Mouse (Mus musculus) thymus, postnatal 0 days (tissue): ENCODE results near the gene Clstn1. TPM values are rescaled to one million over a fixed set of nuclear protein-coding genes. Genes with fewer than 3 reads are reported as not detected.

ENCODE experiments used
- DNase-seq: peaks from one replicate; pipeline ENCODE4 v3.0.0-alpha.2; 2015; ENCODE audit warnings: low spot score
- polyA plus RNA-seq: library from polyadenylated mRNA; unstranded; fragments of >200 nt; fragmentation: Nextera tagmentation; extraction: Ambion mirVana; gene quantifications from 2 replicates; pipeline ENCODE4 v1.2.1, GENCODE M21; 2015

Gene Clstn1
- polyA plus RNA-seq, 1 experiment from 2014 or later: 21.1 TPM

GRCm38 (mm10) chr4:149628372-149628771 is 42.1 kb downstream of the Clstn1 start:
- DNase-seq: peak; percentile 34

- no peak for DNase-seq
Observed at GRCm38 (mm10) chr4:149628810-149629209, 42.5 kb downstream of the Clstn1 start.

GRCm38 (mm10) chr4:149632670-149633307 is 46.5 kb downstream of the Clstn1 start:
- DNase-seq: no peak

- no peak for DNase-seq
Observed at GRCm38 (mm10) chr4:149634157-149634556, 47.9 kb downstream of the Clstn1 start.

GRCm38 (mm10) chr4:149634966-149635365 is 48.7 kb downstream of the Clstn1 start:
- no peak for DNase-seq

- DNase-seq: no peak
Observed at GRCm38 (mm10) chr4:149635915-149636415, 49.7 kb downstream of the Clstn1 start.

- no peak for DNase-seq
Observed at GRCm38 (mm10) chr4:149637942-149638341, 51.7 kb downstream of the Clstn1 start.

GRCm38 (mm10) chr4:149640831-149641230 is 54.6 kb downstream of the Clstn1 start:
- no peak for DNase-seq

GRCm38 (mm10) chr4:149641400-149641799 is 55.1 kb downstream of the Clstn1 start:
- no peak for DNase-seq

- no peak for DNase-seq
Observed at GRCm38 (mm10) chr4:149641956-149642355, 55.7 kb downstream of the Clstn1 start.

- DNase-seq: no peak
Observed at GRCm38 (mm10) chr4:149645761-149646160, 59.5 kb downstream of the Clstn1 start.

GRCm38 (mm10) chr4:149648031-149648805 is 62.0 kb downstream of the Clstn1 start:
- peak; percentile 37 for DNase-seq

- DNase-seq: peak; percentile 47
Observed at GRCm38 (mm10) chr4:149650493-149651193, 64.4 kb downstream of the Clstn1 start.

- DNase-seq: peak; percentile 71
Observed at GRCm38 (mm10) chr4:149654232-149654631, 68.0 kb downstream of the Clstn1 start.

- peak; percentile 88 for DNase-seq
Observed at GRCm38 (mm10) chr4:149657858-149658416, 71.7 kb downstream of the Clstn1 start.

- no peak for DNase-seq
Observed at GRCm38 (mm10) chr4:149659495-149660116, 73.3 kb downstream of the Clstn1 start.

- no peak for DNase-seq
Observed at GRCm38 (mm10) chr4:149660598-149660997, 74.3 kb downstream of the Clstn1 start.

- no peak for DNase-seq
Observed at GRCm38 (mm10) chr4:149661967-149662589, 75.8 kb downstream of the Clstn1 start.

GRCm38 (mm10) chr4:149663849-149664503 is 77.7 kb downstream of the Clstn1 start:
- no peak for DNase-seq
